Mouse (Mus musculus): ENCODE measurements around the gene Ifitm5. TPM values are rescaled to one million over a fixed set of nuclear protein-coding genes. Genes with fewer than 3 reads are reported as not detected.
A peak's percentile ranks its signal among the peaks of the same experiment; 100 is the strongest.

Ifitm5 gene
- polyA plus RNA-seq, 1 experiment from 2014 or later, result 0.48 TPM

GRCm38 (mm10) chr7:140923070-140923775 is 26.9 kb downstream of the Ifitm5 start:
- no peak for DNase-seq
- Histone ChIP-seq H3K4me1 (ENCODE audit: insufficient read depth) (peaks cover 11% of the 10 kb centered on the region), H3K9ac (replicated peaks) (no peak overlapping the region), H3K4me2 (ENCODE audit: low read depth, low read length) (peak overlapping the region; percentile 59), H3K4me3 (ENCODE audit: low read depth, low read length) (no peak overlapping the region), H3K27ac (ENCODE audit: low read depth) (no peak overlapping the region), H3K36me3 (replicated peaks; ENCODE audit: insufficient read depth, low read length) (peaks cover 2% of the 10 kb centered on the region), H3K27me3 (ENCODE audit: insufficient read depth, low read length) (peaks cover 27% of the 10 kb centered on the region), H3K9me3 (ENCODE audit: low read length) (no peaks in the 10 kb centered on the region)
- no peak for TF ChIP-seq CTCF (IDR thresholded peaks at IDR 0.05; ENCODE audit: low read depth)
- no peak for TF ChIP-seq EP300 (IDR thresholded peaks at IDR 0.05; ENCODE audit: low read depth)
- no peak for ATAC-seq
- 26% methylated on average over 30 of the region's 30 CpGs for WGBS (ENCODE audit: insufficient replicate concordance)

DNA sequence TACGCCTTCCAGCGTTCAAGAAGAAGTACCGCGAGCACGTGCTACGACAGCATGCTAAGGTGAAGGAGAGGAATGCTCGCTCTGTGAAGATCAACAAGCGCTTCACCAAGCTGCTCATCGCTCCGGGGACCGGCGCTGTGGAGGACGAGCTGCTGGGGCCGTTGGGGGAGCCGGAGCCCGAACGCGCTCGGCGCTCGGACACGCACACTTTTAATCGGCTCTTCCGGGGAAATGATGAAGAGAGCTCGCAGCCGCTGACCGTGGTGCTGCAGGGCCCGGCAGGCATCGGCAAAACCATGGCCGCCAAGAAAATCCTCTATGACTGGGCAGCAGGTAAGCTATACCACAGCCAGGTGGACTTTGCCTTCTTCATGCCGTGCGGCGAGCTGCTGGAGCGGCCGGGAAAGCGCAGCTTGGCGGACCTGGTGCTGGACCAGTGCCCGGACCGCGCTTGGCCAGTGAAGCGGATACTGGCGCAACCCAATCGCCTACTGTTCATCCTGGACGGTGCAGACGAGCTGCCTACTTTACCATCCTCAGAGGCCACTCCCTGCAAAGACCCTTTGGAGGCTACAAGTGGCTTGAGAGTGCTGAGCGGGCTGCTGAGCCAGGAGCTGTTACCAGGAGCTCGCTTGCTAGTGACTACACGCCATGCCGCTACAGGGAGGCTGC is 27.6 kb downstream of the Ifitm5 start:
- ATAC-seq (peak; percentile 81), DNase-seq (peak; percentile 72)
- Histone ChIP-seq H3K36me3 (replicated peaks; ENCODE audit: insufficient read depth, low read length) (no peaks in the 10 kb centered on the region; the same call in 1 of the 2 replicates), H3K27ac (ENCODE audit: low read depth) (no peak overlapping the region), H3K4me1 (ENCODE audit: insufficient read depth) (peaks cover 11% of the 10 kb centered on the region), H3K9me3 (ENCODE audit: low read length) (no peaks in the 10 kb centered on the region), H3K4me3 (ENCODE audit: low read depth, low read length) (peak overlapping the region; percentile 27), H3K4me2 (ENCODE audit: low read depth, low read length) (peak overlapping the region; percentile 59), H3K27me3 (ENCODE audit: insufficient read depth, low read length) (peaks cover 27% of the 10 kb centered on the region), H3K9ac (replicated peaks) (no peak overlapping the region)
- WGBS (ENCODE audit: insufficient replicate concordance), result 2% methylated on average over 49 of the region's 49 CpGs
- TF ChIP-seq EP300 (IDR thresholded peaks at IDR 0.05; ENCODE audit: low read depth) (no peak), CTCF (IDR thresholded peaks at IDR 0.05; ENCODE audit: low read depth) (no peak)

DNA sequence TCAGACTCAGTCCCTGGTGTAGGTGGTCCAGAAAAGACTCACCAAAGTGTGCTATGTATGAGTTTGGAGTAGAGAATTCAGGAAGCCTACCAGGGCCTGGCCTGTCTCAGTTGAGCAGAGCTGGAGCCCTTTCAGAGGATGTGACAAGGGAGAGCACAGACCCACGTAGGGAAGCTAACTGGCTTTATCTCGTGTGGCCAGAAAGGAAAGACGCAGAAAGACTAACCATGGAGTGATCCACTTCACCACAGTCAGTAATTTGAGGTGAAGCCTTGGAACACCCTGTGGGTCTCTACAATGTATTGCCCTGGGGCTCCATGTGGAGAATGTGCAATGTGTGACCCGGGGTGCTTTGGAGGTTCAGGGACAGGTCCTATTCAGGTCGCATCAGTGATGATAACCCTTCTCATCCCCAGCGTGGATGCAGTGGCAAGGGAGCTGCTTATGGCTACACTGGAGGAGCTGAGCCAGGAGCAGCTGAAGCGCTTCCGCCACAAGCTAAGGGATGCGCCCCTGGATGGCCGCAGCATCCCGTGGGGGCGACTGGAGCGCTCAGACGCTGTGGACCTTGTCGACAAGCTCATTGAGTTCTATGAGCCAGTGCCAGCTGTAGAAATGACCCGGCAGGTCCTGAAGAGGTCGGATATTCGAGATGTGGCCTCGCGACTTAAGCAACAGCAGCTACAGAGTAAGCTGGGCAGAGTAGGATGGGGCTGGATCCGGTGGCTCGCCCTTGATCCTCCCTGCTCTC is 28.7 kb downstream of the Ifitm5 start:
- H3K4me3 ChIP-seq (ENCODE audit: low read depth, low read length), result no peak overlapping the region
- TF ChIP-seq CTCF (IDR thresholded peaks at IDR 0.05; ENCODE audit: low read depth) (no peak), EP300 (IDR thresholded peaks at IDR 0.05; ENCODE audit: low read depth) (no peak)
- peaks cover 27% of the 10 kb centered on the region for H3K27me3 ChIP-seq (ENCODE audit: insufficient read depth, low read length)
- no peaks in the 10 kb centered on the region for H3K9me3 ChIP-seq (ENCODE audit: low read length)
- no peak overlapping the region for H3K4me2 ChIP-seq (ENCODE audit: low read depth, low read length)
- no peak for ATAC-seq
- no peak for DNase-seq
- no peaks in the 10 kb centered on the region; the same call in 1 of the 2 replicates for H3K36me3 ChIP-seq (replicated peaks; ENCODE audit: insufficient read depth, low read length)
- H3K4me1 ChIP-seq (ENCODE audit: insufficient read depth), result peaks cover 11% of the 10 kb centered on the region
- H3K9ac ChIP-seq (replicated peaks), result no peak overlapping the region
- WGBS (ENCODE audit: insufficient replicate concordance), result 33% methylated on average over 22 of the region's 22 CpGs
- H3K27ac ChIP-seq (ENCODE audit: low read depth), result no peak overlapping the region

- 57% methylated on average over 8 of the region's 8 CpGs for WGBS (ENCODE audit: insufficient replicate concordance)
- no peaks in the 10 kb centered on the region; the same call in 1 of the 2 replicates for H3K36me3 ChIP-seq (replicated peaks; ENCODE audit: insufficient read depth, low read length)
- H3K9me3 ChIP-seq (ENCODE audit: low read length), result no peaks in the 10 kb centered on the region
- peaks cover 27% of the 10 kb centered on the region for H3K27me3 ChIP-seq (ENCODE audit: insufficient read depth, low read length)
- no peak within 1 kb of the TSS for H3K4me3 ChIP-seq (ENCODE audit: low read depth, low read length)
- H3K9ac ChIP-seq (replicated peaks), result no peak within 1 kb of the TSS
- peaks cover 11% of the 10 kb centered on the region for H3K4me1 ChIP-seq (ENCODE audit: insufficient read depth)
- no peak within 1 kb of the TSS for H3K4me2 ChIP-seq (ENCODE audit: low read depth, low read length)
- ATAC-seq, result no peak
- TF ChIP-seq EP300 (IDR thresholded peaks at IDR 0.05; ENCODE audit: low read depth) (no peak), CTCF (IDR thresholded peaks at IDR 0.05; ENCODE audit: low read depth) (no peak)
- no peak for DNase-seq
- no peak within 1 kb of the TSS for H3K27ac ChIP-seq (ENCODE audit: low read depth)
Measured at GRCm38 (mm10) chr7:140920418-140921029, 29.6 kb downstream of the Ifitm5 start, which contains the start of gene Nlrp6. Nlrp6 (plus strand) TSS chr7:140920902.

DNA sequence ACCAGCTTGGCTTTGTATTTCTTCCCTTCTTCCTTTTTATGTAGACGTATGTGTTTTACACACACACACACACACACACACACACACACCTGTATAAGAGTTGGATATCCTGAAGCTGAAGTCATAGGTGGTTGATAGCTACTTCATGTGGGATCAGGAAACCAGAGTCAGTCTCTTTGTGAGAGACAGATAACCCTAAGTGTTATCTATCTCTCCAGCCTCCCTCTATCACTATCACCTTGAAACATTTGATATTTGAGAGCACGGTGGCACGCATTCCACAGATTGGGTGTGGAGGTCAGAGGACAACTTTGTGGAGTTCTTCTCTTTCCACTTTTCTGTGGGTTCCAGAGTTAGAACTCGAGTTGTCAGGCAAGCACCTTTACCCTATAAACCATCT is 30.2 kb downstream of the Ifitm5 start:
- no peak for ATAC-seq

More for the DNA sequence above, 30.2 kb downstream of the Ifitm5 start:
- DNase-seq, result no peak
- no peak overlapping the region for H3K9ac ChIP-seq (replicated peaks)
- H3K36me3 ChIP-seq (replicated peaks; ENCODE audit: insufficient read depth, low read length), result no peaks in the 10 kb centered on the region; the same call in 1 of the 2 replicates
- peaks cover 27% of the 10 kb centered on the region for H3K27me3 ChIP-seq (ENCODE audit: insufficient read depth, low read length)
- no peak overlapping the region for H3K4me3 ChIP-seq (ENCODE audit: low read depth, low read length)
- H3K4me2 ChIP-seq (ENCODE audit: low read depth, low read length), result no peak overlapping the region
- peaks cover 11% of the 10 kb centered on the region for H3K4me1 ChIP-seq (ENCODE audit: insufficient read depth)
- no peaks in the 10 kb centered on the region for H3K9me3 ChIP-seq (ENCODE audit: low read length)
- WGBS (ENCODE audit: insufficient replicate concordance), result 33% methylated on average over 4 of the region's 4 CpGs
- H3K27ac ChIP-seq (ENCODE audit: low read depth), result no peak overlapping the region
- TF ChIP-seq EP300 (IDR thresholded peaks at IDR 0.05; ENCODE audit: low read depth) (no peak), CTCF (IDR thresholded peaks at IDR 0.05; ENCODE audit: low read depth) (no peak)
